Mouse (Mus musculus) kidney, embryonic 14.5 days (tissue): ENCODE measurements around the gene Fbxw11. TPM values are rescaled to one million over a fixed set of nuclear protein-coding genes. Genes with fewer than 3 reads are reported as not detected.

Source experiments
- ATAC-seq: fragments of 200-750 bp; cut with Nextera tagmentation; 2 replicates; pipeline ENCODE4 v1.8.0; 2017; ENCODE audit warnings: moderate number of reproducible peaks, mild to moderate bottlenecking, moderate TSS enrichment, moderate library complexity; ENCODE audit not compliant: low FRiP score, low TSS enrichment
- H3K27ac ChIP-seq: fragments of 300-500 bp; sonication (generic); 2 replicates; pipeline ENCODE4 v1.5.1; 2014; ENCODE audit warnings: low read depth, mild to moderate bottlenecking, low read length, moderate library complexity, mixed read lengths
- H3K27me3 ChIP-seq: fragments of 300-500 bp; sonication (generic); 2 replicates; pipeline ENCODE4 v1.6.1; 2014; ENCODE audit warnings: mild to moderate bottlenecking, low read length; ENCODE audit not compliant: control insufficient read depth, insufficient read depth
- H3K36me3 ChIP-seq: fragments of 300-500 bp; sonication (generic); 2 replicates; pipeline ENCODE4 v1.6.1; 2014; ENCODE audit warnings: low read length, mixed read lengths; ENCODE audit not compliant: control insufficient read depth, insufficient read depth
- H3K4me1 ChIP-seq: fragments of 300-500 bp; sonication (generic); 2 replicates; pipeline ENCODE4 v1.6.1; 2014; ENCODE audit warnings: low read length, mixed read lengths; ENCODE audit not compliant: control insufficient read depth, insufficient read depth
- H3K4me2 ChIP-seq: fragments of 300-500 bp; sonication (generic); replicated peaks from 2 replicates; pipeline ENCODE4 v1.6.1; 2014; ENCODE audit warnings: low read depth, mild to moderate bottlenecking, low read length
- H3K4me3 ChIP-seq: fragments of 300-500 bp; sonication (generic); 2 replicates; pipeline ENCODE4 v1.5.1; 2014; ENCODE audit warnings: mild to moderate bottlenecking, low read length
- H3K9ac ChIP-seq: fragments of 300-500 bp; sonication (generic); 2 replicates; pipeline ENCODE4 v1.6.1; 2014; ENCODE audit warnings: low read depth, mild to moderate bottlenecking, low read length, moderate library complexity
- H3K9me3 ChIP-seq: fragments of 300-500 bp; sonication (generic); 2 replicates; pipeline ENCODE4 v1.6.1; 2016; ENCODE audit warnings: low read length; ENCODE audit not compliant: control insufficient read depth
- WGBS: fragments of 180-500 bp; shearing (Covaris S2); extraction: QIAGEN DNeasy Blood & Tissue Kit; methylation state at CpG from one replicate; pipeline ENCODE4 v1.1.7; 2014; 5-methylcytosine and 5-hydroxymethylcytosine counted together
- polyA plus RNA-seq: library from polyadenylated mRNA; unstranded; fragments of >200 nt; fragmentation: Nextera tagmentation; extraction: Ambion mirVana; gene quantifications from 2 replicates; pipeline ENCODE4 v1.2.1, GENCODE M21; 2014

Gene Fbxw11
- polyA plus RNA-seq, 1 experiment from 2014 or later = 85.6 TPM

- Histone ChIP-seq H3K27ac (no peak overlapping the region), H3K36me3 (no peaks in the 10 kb centered on the region), H3K9ac (no peak overlapping the region), H3K4me2 (no peak overlapping the region), H3K9me3 (no peaks in the 10 kb centered on the region), H3K4me3 (no peak overlapping the region), H3K27me3 (no peaks in the 10 kb centered on the region), H3K4me1 (peaks cover 7% of the 10 kb centered on the region; the same call in 1 of the 2 replicates)
- no peak for ATAC-seq
- 87% methylated on average over 6 of the region's 6 CpGs for WGBS
Observed at GRCm38 (mm10) chr11:32619866-32620456, 22.6 kb upstream of the Fbxw11 start.

- no peak for ATAC-seq
- Histone ChIP-seq H3K27me3 (no peaks in the 10 kb centered on the region), H3K9me3 (no peaks in the 10 kb centered on the region), H3K4me3 (no peak overlapping the region), H3K9ac (no peak overlapping the region), H3K4me1 (peaks cover 7% of the 10 kb centered on the region; the same call in 1 of the 2 replicates), H3K36me3 (no peaks in the 10 kb centered on the region), H3K4me2 (no peak overlapping the region), H3K27ac (no peak overlapping the region)
- WGBS = 84% methylated on average over 12 of the region's 12 CpGs
Observed at GRCm38 (mm10) chr11:32621831-32622478, 20.6 kb upstream of the Fbxw11 start.

GRCm38 (mm10) chr11:32622479-32623190, 19.9 kb upstream of the Fbxw11 start:
- H3K9ac ChIP-seq = no peak overlapping the region
- no peak overlapping the region for H3K4me3 ChIP-seq
- H3K27me3 ChIP-seq = no peaks in the 10 kb centered on the region
- 83% methylated on average over 13 of the region's 13 CpGs for WGBS
- no peaks in the 10 kb centered on the region for H3K36me3 ChIP-seq
- no peak overlapping the region for H3K27ac ChIP-seq
- no peak for ATAC-seq
- H3K4me1 ChIP-seq = peaks cover 7% of the 10 kb centered on the region; the same call in 1 of the 2 replicates
- no peaks in the 10 kb centered on the region for H3K9me3 ChIP-seq
- H3K4me2 ChIP-seq = no peak overlapping the region

GRCm38 (mm10) chr11:32623236-32623635, 19.3 kb upstream of the Fbxw11 start:
- ATAC-seq = no peak
- WGBS = 84% methylated on average over 5 of the region's 5 CpGs
- no peak overlapping the region for H3K4me2 ChIP-seq

GRCm38 (mm10) chr11:32623912-32624311, 18.6 kb upstream of the Fbxw11 start:
- no peak for ATAC-seq
- 79% methylated on average over 6 of the region's 6 CpGs for WGBS
- H3K4me3 ChIP-seq = no peak overlapping the region
- H3K27ac ChIP-seq = no peak overlapping the region
- no peak overlapping the region for H3K9ac ChIP-seq
- H3K36me3 ChIP-seq = no peaks in the 10 kb centered on the region
- no peaks in the 10 kb centered on the region for H3K9me3 ChIP-seq
- no peak overlapping the region for H3K4me2 ChIP-seq
- no peaks in the 10 kb centered on the region for H3K27me3 ChIP-seq
- H3K4me1 ChIP-seq = peaks cover 6% of the 10 kb centered on the region; the same call in 1 of the 2 replicates

More at GRCm38 (mm10) chr11:32623236-32623635, 19.3 kb upstream of the Fbxw11 start:
- no peak overlapping the region for H3K4me3 ChIP-seq
- no peak overlapping the region for H3K9ac ChIP-seq
- H3K4me1 ChIP-seq = peaks cover 7% of the 10 kb centered on the region; the same call in 1 of the 2 replicates
- no peak overlapping the region for H3K27ac ChIP-seq
- no peaks in the 10 kb centered on the region for H3K36me3 ChIP-seq
- H3K9me3 ChIP-seq = no peaks in the 10 kb centered on the region
- H3K27me3 ChIP-seq = no peaks in the 10 kb centered on the region

GRCm38 (mm10) chr11:32625677-32626076, 16.8 kb upstream of the Fbxw11 start:
- Histone ChIP-seq H3K4me3 (no peak overlapping the region), H3K4me1 (no peaks in the 10 kb centered on the region), H3K9me3 (no peaks in the 10 kb centered on the region), H3K36me3 (no peaks in the 10 kb centered on the region), H3K9ac (no peak overlapping the region), H3K27ac (no peak overlapping the region), H3K4me2 (no peak overlapping the region), H3K27me3 (no peaks in the 10 kb centered on the region)
- ATAC-seq = no peak
- WGBS = 48% methylated on average over 1 of the region's 1 CpGs

GRCm38 (mm10) chr11:32626079-32626478, 16.4 kb upstream of the Fbxw11 start:
- Histone ChIP-seq H3K4me2 (no peak overlapping the region), H3K27me3 (no peaks in the 10 kb centered on the region), H3K9ac (no peak overlapping the region), H3K27ac (no peak overlapping the region), H3K36me3 (no peaks in the 10 kb centered on the region), H3K9me3 (no peaks in the 10 kb centered on the region), H3K4me3 (no peak overlapping the region), H3K4me1 (no peaks in the 10 kb centered on the region)
- ATAC-seq = no peak
- WGBS = 82% methylated on average over 6 of the region's 6 CpGs

GRCm38 (mm10) chr11:32627900-32628299, 14.6 kb upstream of the Fbxw11 start:
- no peak for ATAC-seq
- Histone ChIP-seq H3K4me3 (no peak overlapping the region), H3K27ac (no peak overlapping the region), H3K4me1 (no peaks in the 10 kb centered on the region), H3K4me2 (no peak overlapping the region), H3K27me3 (no peaks in the 10 kb centered on the region), H3K36me3 (no peaks in the 10 kb centered on the region), H3K9me3 (no peaks in the 10 kb centered on the region), H3K9ac (no peak overlapping the region)
- WGBS = 80% methylated on average over 6 of the region's 6 CpGs

- Histone ChIP-seq H3K36me3 (no peaks in the 10 kb centered on the region), H3K27ac (no peak overlapping the region), H3K4me2 (no peak overlapping the region), H3K4me1 (no peaks in the 10 kb centered on the region), H3K9ac (no peak overlapping the region), H3K27me3 (no peaks in the 10 kb centered on the region), H3K9me3 (no peaks in the 10 kb centered on the region), H3K4me3 (no peak overlapping the region)
- no peak for ATAC-seq
- 76% methylated on average over 4 of the region's 4 CpGs for whole genome bisulfite sequencing
Observed at GRCm38 (mm10) chr11:32629713-32630211, 12.8 kb upstream of the Fbxw11 start.
